Comparison of ENCODE assay signal across 8 mouse cellular contexts in the genomic region with DNA sequence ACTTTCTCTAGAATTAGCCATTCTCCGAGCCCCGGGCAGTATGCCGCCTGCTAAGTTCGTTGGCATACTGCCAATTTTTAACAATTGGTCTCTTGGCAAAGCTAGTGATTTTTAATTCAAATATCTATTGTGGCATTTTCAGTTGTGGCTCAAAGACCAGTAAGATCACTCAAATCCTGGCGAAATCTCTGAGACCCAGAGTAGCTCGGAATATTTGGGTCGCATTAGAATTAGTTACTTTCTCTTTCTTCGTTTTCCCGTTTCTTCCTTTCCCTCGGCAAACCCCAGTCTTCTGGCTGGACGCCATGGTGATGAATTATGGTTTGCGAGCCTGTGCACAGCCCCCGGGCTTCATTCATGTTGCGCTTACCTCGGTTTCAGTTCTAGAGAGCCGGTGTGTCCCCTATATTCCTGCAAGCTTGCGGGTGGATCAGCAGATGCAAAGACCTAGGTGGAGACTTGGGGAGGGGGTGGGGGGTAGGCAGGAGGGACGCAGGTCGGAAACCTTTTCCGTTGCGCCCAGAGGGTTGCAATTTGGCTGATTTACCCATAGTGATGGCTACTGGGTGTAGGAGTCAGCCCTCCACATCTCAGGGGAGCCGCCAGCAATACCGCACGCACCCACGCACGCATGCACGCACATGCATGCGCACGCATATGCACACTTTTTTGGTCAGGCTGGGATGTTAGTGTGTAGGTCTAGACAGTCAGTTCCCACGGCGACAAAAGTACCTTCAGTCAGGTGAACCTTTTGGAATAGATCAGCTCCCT. TPM values are rescaled to one million over a fixed set of nuclear protein-coding genes. Genes with fewer than 3 reads are reported as not detected.
DNase-seq lines count a peak whose midpoint lies in the region; ATAC-seq and TF ChIP-seq lines count a peak whose summit lies in the region.

No protein-coding gene starts in this region.

- H3K4me1 ChIP-seq in E14TG2a.4 (replicated peaks; ENCODE audit: low read depth, low read length) = peaks cover 32% of the 10 kb centered on the region
- H3K4me1 ChIP-seq in forebrain, embryonic 11.5 days (replicated peaks; ENCODE audit: control insufficient read depth, insufficient read depth, low read length) = peaks cover 16% of the 10 kb centered on the region
- no peaks in the 10 kb centered on the region for H3K4me1 ChIP-seq in lung, postnatal 0 days (ENCODE audit: insufficient read depth, low read depth, low read length)

- TF ChIP-seq EP300 in lung, postnatal 0 days (IDR thresholded peaks at IDR 0.05) = no peak

- H3K9me3 ChIP-seq in E14TG2a.4 (ENCODE audit: low read length) = no peaks in the 10 kb centered on the region
- H3K9me3 ChIP-seq in forebrain, embryonic 11.5 days (ENCODE audit: control insufficient read depth, low read length) = no peaks in the 10 kb centered on the region
- no peaks in the 10 kb centered on the region for H3K9me3 ChIP-seq in lung, postnatal 0 days (ENCODE audit: low read length)

- peak overlapping the region; percentile 60 for H3K4me3 ChIP-seq in E14TG2a.4 (replicated peaks; ENCODE audit: low read length)
- H3K4me3 ChIP-seq in forebrain, embryonic 11.5 days (ENCODE audit: low read depth, low read length) = no peak overlapping the region
- H3K4me3 ChIP-seq in lung, postnatal 0 days (ENCODE audit: low read depth, low read length) = peak overlapping the region; percentile 43

- H3K27me3 ChIP-seq in E14TG2a.4 (ENCODE audit: insufficient read depth, low read length) = peaks cover 33% of the 10 kb centered on the region
- peaks cover 15% of the 10 kb centered on the region for H3K27me3 ChIP-seq in forebrain, embryonic 11.5 days (ENCODE audit: control insufficient read depth, insufficient read depth, low read length)
- H3K27me3 ChIP-seq in lung, postnatal 0 days (replicated peaks; ENCODE audit: insufficient read depth, low read length) = no peaks in the 10 kb centered on the region

- H3K4me2 ChIP-seq in forebrain, embryonic 11.5 days (ENCODE audit: low read depth, low read length, severe bottlenecking) = peak overlapping the region; percentile 29
- H3K4me2 ChIP-seq in lung, postnatal 0 days (replicated peaks; ENCODE audit: low read depth, low read length) = peak overlapping the region; percentile 63

- 52% methylated on average over 31 of the region's 31 CpGs for WGBS in forebrain, embryonic 11.5 days
- 27% methylated on average over 31 of the region's 31 CpGs for WGBS in lung, postnatal 0 days

- peak; percentile 81 for DNase-seq in adrenal gland, postnatal 10 days
- no peak for DNase-seq in forebrain, embryonic 11.5 days (ENCODE audit: low spot score)
- DNase-seq in heart, postnatal 36 days = peak; percentile 38 to 58
- DNase-seq in layer of hippocampus, adult 8-10 months (ENCODE audit: low spot score in 2 of 2) = peak; percentile 40 to 41
- DNase-seq in lung, postnatal 0 days (ENCODE audit: low spot score) = peak; percentile 46
- peak; percentile 74 to 81 for DNase-seq in right cerebral cortex, adult 2 months (ENCODE audit: low spot score in 2 of 2)
- DNase-seq in spleen, postnatal 36 days (ENCODE audit: low spot score in 2 of 2) = no peak

- ATAC-seq in forebrain, embryonic 11.5 days (replicated peaks; ENCODE audit: low FRiP score) = peak; percentile 39; the same call in 1 of the 2 replicates
- no peak for ATAC-seq in lung, postnatal 0 days

- H3K9ac ChIP-seq in forebrain, embryonic 11.5 days (ENCODE audit: low read length) = 0 out of 2 replicates have a peak overlapping the region, but pooled peaks have one; percentile 5
- no peak overlapping the region for H3K9ac ChIP-seq in lung, postnatal 0 days (replicated peaks; ENCODE audit: low read depth)

- H3K27ac ChIP-seq in forebrain, embryonic 11.5 days (ENCODE audit: low read depth, low read length) = no peak overlapping the region
- no peak overlapping the region for H3K27ac ChIP-seq in lung, postnatal 0 days (ENCODE audit: low read length)

- TF ChIP-seq CTCF in E14TG2a.4 (conservative IDR thresholded peaks at IDR 0.05; ENCODE audit: low read length) = no peak
- TF ChIP-seq CTCF in lung, postnatal 0 days (IDR thresholded peaks at IDR 0.05) = no peak

- intact Hi-C loops in heart, postnatal 36 days (cut with DNase I) = no loop called here

- H3K36me3 ChIP-seq in E14TG2a.4 (ENCODE audit: insufficient read depth, low read length) = no peaks in the 10 kb centered on the region
- H3K36me3 ChIP-seq in forebrain, embryonic 11.5 days (ENCODE audit: control insufficient read depth, insufficient read depth, low read length) = no peaks in the 10 kb centered on the region
- H3K36me3 ChIP-seq in lung, postnatal 0 days (ENCODE audit: insufficient read depth, low read length) = no peaks in the 10 kb centered on the region

RNA-seq across cellular contexts. Expression of gene Scml4, which starts 3.6 kb away (rescaled TPM):
- 1 to 10 TPM; 4.0 to 6.4 TPM for total RNA-seq in adrenal gland, postnatal 10 days (2021)
- 0.83 and 1.4 TPM in 2 replicates for polyA plus RNA-seq in forebrain, embryonic 11.5 days (2014; fragmentation: Nextera tagmentation; extraction: Ambion mirVana)
- total RNA-seq in heart, postnatal 36 days (2021) = 1 to 10 TPM; 1.3 to 1.4 TPM
- total RNA-seq in layer of hippocampus, adult 8-10 months (2022) = 1 to 10 TPM; 3.7 to 5.3 (median 4.6) TPM
- polyA plus RNA-seq in lung, postnatal 0 days (2015; fragmentation: Nextera tagmentation; extraction: Ambion mirVana) = 0.10 and 0.13 TPM in 2 replicates

Comparison
In these comparisons a context has a peak if more than half of its experiments do, and no peak if none do; other contexts are left out.
1. DNase-seq: peak in adrenal gland, postnatal 10 days (single experiment), heart, postnatal 36 days (2 of 2), layer of hippocampus, adult 8-10 months (2 of 2), lung, postnatal 0 days (single experiment) and right cerebral cortex, adult 2 months (2 of 2); none in forebrain, embryonic 11.5 days (single experiment) and spleen, postnatal 36 days (0 of 2).